Mouse (Mus musculus): ENCODE results near the gene Agxt2.

Agxt2 gene

GRCm38 (mm10) chr15:10426545-10427266 lies 68.4 kb downstream of the Agxt2 start:
- no peak for DNase-seq (ENCODE audit: extremely low read depth, low read depth)

- no peak for DNase-seq (ENCODE audit: extremely low read depth, low read depth)
Observed at GRCm38 (mm10) chr15:10436893-10437292, 78.6 kb downstream of the Agxt2 start.

- DNase-seq (ENCODE audit: extremely low read depth, low read depth): no peak
Observed at GRCm38 (mm10) chr15:10439963-10440362, 81.6 kb downstream of the Agxt2 start.

GRCm38 (mm10) chr15:10441493-10441892 lies 83.2 kb downstream of the Agxt2 start:
- no peak for DNase-seq (ENCODE audit: extremely low read depth, low read depth)

- peak; percentile 56 for DNase-seq (ENCODE audit: extremely low read depth, low read depth)
Observed at GRCm38 (mm10) chr15:10442275-10442674, 83.9 kb downstream of the Agxt2 start.

GRCm38 (mm10) chr15:10447102-10447501 lies 88.8 kb downstream of the Agxt2 start:
- no peak for DNase-seq (ENCODE audit: extremely low read depth, low read depth)
